In the genomic region with DNA sequence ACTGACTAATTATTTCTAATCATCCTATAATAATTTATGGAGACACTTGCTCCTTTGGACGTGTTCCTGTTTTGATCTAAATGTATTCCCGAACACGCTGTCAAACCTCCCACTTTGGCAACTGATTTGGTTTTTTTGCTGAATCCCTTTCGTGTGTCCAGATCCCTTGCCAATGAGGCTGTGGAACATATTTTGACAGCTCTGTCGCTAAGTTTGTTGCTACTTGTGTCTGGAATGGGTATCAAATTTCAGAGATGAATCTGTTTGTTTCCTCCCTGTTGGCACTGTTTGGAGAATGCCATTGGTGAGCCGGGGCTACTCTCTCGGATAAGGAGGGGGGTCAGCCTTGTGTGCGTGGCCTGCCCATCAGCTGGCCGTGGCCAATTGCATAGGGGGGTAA, we compare ENCODE assay signal across 21 mouse cellular contexts.
DNase-seq lines count a peak whose midpoint lies in the region; ATAC-seq and TF ChIP-seq lines count a peak whose summit lies in the region.
"Had no signal": no experiment of that assay in that cellular context is flagged by ENCODE, and none has a peak within 500 bp of the region (broad histone marks: within the 10 kb centered on the region; RNA-seq: fewer than 3 reads in every experiment).

No protein-coding gene starts in this region.

- H3K4me1 ChIP-seq in forebrain, embryonic 14.5 days (ENCODE audit: control insufficient read depth, insufficient read depth, low read length): no peaks in the 10 kb centered on the region
- no peaks in the 10 kb centered on the region for H3K4me1 ChIP-seq in forebrain, embryonic 11.5 days (replicated peaks; ENCODE audit: control insufficient read depth, insufficient read depth, low read length)
- H3K4me1 ChIP-seq: embryonic facial prominence, embryonic 12.5 days; limb, embryonic 12.5 days; liver, embryonic 13.5 days; midbrain, embryonic 10.5 days had no signal

- H3K9me3 ChIP-seq in forebrain, embryonic 14.5 days (replicated peaks; ENCODE audit: control insufficient read depth, low read length): no peaks in the 10 kb centered on the region
- no peaks in the 10 kb centered on the region for H3K9me3 ChIP-seq in forebrain, embryonic 11.5 days (ENCODE audit: control insufficient read depth, low read length)
- H3K9me3 ChIP-seq: embryonic facial prominence, embryonic 12.5 days; hindbrain, embryonic 13.5 days; limb, embryonic 12.5 days; liver, embryonic 13.5 days; midbrain, embryonic 10.5 days; neural tube, embryonic 13.5 days had no signal

- no peaks in the 10 kb centered on the region for H3K36me3 ChIP-seq in forebrain, embryonic 14.5 days (ENCODE audit: control insufficient read depth, insufficient read depth, low read length)
- H3K36me3 ChIP-seq in forebrain, embryonic 11.5 days (ENCODE audit: control insufficient read depth, insufficient read depth, low read length): no peaks in the 10 kb centered on the region
- H3K36me3 ChIP-seq: embryonic facial prominence, embryonic 12.5 days; hindbrain, embryonic 13.5 days; limb, embryonic 12.5 days; liver, embryonic 13.5 days; midbrain, embryonic 10.5 days; neural tube, embryonic 13.5 days had no signal

- no peak overlapping the region for H3K4me3 ChIP-seq in forebrain, embryonic 14.5 days (ENCODE audit: low read depth, low read length)
- H3K4me3 ChIP-seq in forebrain, embryonic 11.5 days (ENCODE audit: low read depth, low read length): no peak overlapping the region
- no peak overlapping the region for H3K4me3 ChIP-seq in left cerebral cortex, adult 2 months
- H3K4me3 ChIP-seq: embryonic facial prominence, embryonic 12.5 days; hindbrain, embryonic 13.5 days; limb, embryonic 12.5 days; liver, embryonic 13.5 days; midbrain, embryonic 10.5 days; neural tube, embryonic 13.5 days had no signal

- ATAC-seq in forebrain, embryonic 14.5 days: peak; percentile 32; the same call in 1 of the 2 replicates
- no peak for ATAC-seq in forebrain, embryonic 11.5 days (replicated peaks; ENCODE audit: low FRiP score)
- ATAC-seq: intestine, embryonic 16.5 days had no signal

- no peak overlapping the region for H3K9ac ChIP-seq in forebrain, embryonic 14.5 days (ENCODE audit: low read length)
- H3K9ac ChIP-seq in forebrain, embryonic 11.5 days (ENCODE audit: low read length): no peak overlapping the region
- H3K9ac ChIP-seq: embryonic facial prominence, embryonic 12.5 days; hindbrain, embryonic 13.5 days; limb, embryonic 12.5 days; liver, embryonic 13.5 days; neural tube, embryonic 13.5 days had no signal

- no peaks in the 10 kb centered on the region for H3K27me3 ChIP-seq in forebrain, embryonic 14.5 days (replicated peaks; ENCODE audit: control insufficient read depth, insufficient read depth, low read length)
- no peaks in the 10 kb centered on the region for H3K27me3 ChIP-seq in forebrain, embryonic 11.5 days (ENCODE audit: control insufficient read depth, insufficient read depth, low read length)
- H3K27me3 ChIP-seq: CH12.LX; embryonic facial prominence, embryonic 12.5 days; hindbrain, embryonic 13.5 days; limb, embryonic 12.5 days; liver, embryonic 13.5 days; neural tube, embryonic 13.5 days had no signal

- WGBS in forebrain, embryonic 14.5 days: 56% methylated on average over 9 of the region's 9 CpGs
- 83% methylated on average over 9 of the region's 9 CpGs for WGBS in forebrain, embryonic 11.5 days

- no peak overlapping the region for H3K4me2 ChIP-seq in forebrain, embryonic 14.5 days (ENCODE audit: low read length)
- H3K4me2 ChIP-seq in forebrain, embryonic 11.5 days (ENCODE audit: low read depth, low read length, severe bottlenecking): no peak overlapping the region
- H3K4me2 ChIP-seq: embryonic facial prominence, embryonic 12.5 days; hindbrain, embryonic 13.5 days; limb, embryonic 12.5 days; liver, embryonic 13.5 days; neural tube, embryonic 13.5 days had no signal

- H3K27ac ChIP-seq in forebrain, embryonic 14.5 days (ENCODE audit: low read depth, low read length): no peak overlapping the region
- no peak overlapping the region for H3K27ac ChIP-seq in forebrain, embryonic 11.5 days (ENCODE audit: low read depth, low read length)
- no peak overlapping the region for H3K27ac ChIP-seq in left cerebral cortex, adult 2 months
- H3K27ac ChIP-seq: embryonic facial prominence, embryonic 12.5 days; hindbrain, embryonic 13.5 days; limb, embryonic 12.5 days; liver, embryonic 13.5 days; midbrain, embryonic 10.5 days; neural tube, embryonic 13.5 days had no signal

- intact Hi-C loops in left cerebral cortex, postnatal 14 days (cut with DNase I): no loop called here
- intact Hi-C loops in left cerebral cortex, adult 2 months (cut with DNase I): no loop called here

- DNase-seq in forebrain, embryonic 14.5 days (ENCODE audit: low spot score): peak; percentile 85
- no peak for DNase-seq in forebrain, embryonic 11.5 days (ENCODE audit: low spot score)
- peak; percentile 24 to 70 for DNase-seq in left cerebral cortex, postnatal 14 days (ENCODE audit: low spot score in 2 of 2)
- no peak for DNase-seq in left cerebral cortex, adult 2 months (ENCODE audit: extremely low spot score in 1 of 2, low spot score in 2 of 2)
- DNase-seq in right cerebral cortex, postnatal 10 days (ENCODE audit: low spot score in 2 of 2): peak; percentile 45 to 69
- DNase-seq in right cerebral cortex, postnatal 25 days: no peak
- no peak for DNase-seq in retina, embryonic 14.5 days (ENCODE audit: low spot score)
- DNase-seq in adrenal gland, postnatal 14 days: no peak
- DNase-seq: adrenal gland, postnatal 10 days; cerebellum, adult 8-10 months; gastrocnemius, postnatal 10 days; liver, embryonic 13.5 days; spleen, adult 18-20 months; thymus, adult 2 months had no signal

- TF ChIP-seq CTCF in left cerebral cortex, adult 2 months (IDR thresholded peaks at IDR 0.05): no peak

Comparison
In these comparisons a context has a peak if more than half of its experiments do, and no peak if none do; other contexts are left out.
1. DNase-seq: peak in forebrain, embryonic 14.5 days (single experiment), left cerebral cortex, postnatal 14 days (2 of 2) and right cerebral cortex, postnatal 10 days (2 of 2); none in forebrain, embryonic 11.5 days (single experiment), left cerebral cortex, adult 2 months (0 of 2), right cerebral cortex, postnatal 25 days (single experiment), retina, embryonic 14.5 days (single experiment) and adrenal gland, postnatal 14 days (single experiment).